Mouse (Mus musculus) thymus, adult 2 months (tissue): Measurements from ENCODE around the gene Hba-a1.

Experiments
- CTCF ChIP-seq: fragments of 200-500 bp; IDR thresholded peaks from 2 replicates; pipeline ENCODE4 v1.5.1; 2012; ENCODE audit warnings: mild to moderate bottlenecking, control low read depth, low read length, moderate library complexity, borderline replicate concordance; ENCODE audit not compliant: control insufficient read depth, poor library complexity, insufficient read depth; ENCODE audit errors: extremely low read depth
- POLR2A ChIP-seq: fragments of 200-500 bp; IDR thresholded peaks from 2 replicates; pipeline ENCODE4 v1.6.1; 2012; ENCODE audit warnings: mild to moderate bottlenecking, low read length, control low read depth, moderate library complexity; ENCODE audit not compliant: control insufficient read depth, poor library complexity, insufficient read depth; ENCODE audit errors: extremely low read depth

- TF ChIP-seq CTCF, result no peak
- TF ChIP-seq POLR2A, result no peak
Observed at GRCm38 (mm10) chr11:32262674-32263415, 20.5 kb upstream of the Hba-a1 start.
